Mouse (Mus musculus) stomach, postnatal 0 days (tissue): ENCODE measurements around the gene Tek.

ENCODE experiments used
- CTCF ChIP-seq: IDR thresholded peaks from 2 replicates; pipeline ENCODE4 v1.5.1; 2016; ENCODE audit warnings: antibody characterized with exemption, low read depth, mild to moderate bottlenecking, moderate library complexity
- EP300 ChIP-seq: optimal IDR thresholded peaks from 2 replicates; pipeline ENCODE3; 2016; ENCODE audit warnings: antibody characterized with exemption

- no peak for TF ChIP-seq CTCF
- no peak for TF ChIP-seq EP300
Observed at GRCm38 (mm10) chr4:94785921-94786320, 46.8 kb downstream of the Tek start.
